Mouse (Mus musculus) embryonic facial prominence, embryonic 14.5 days (tissue): ENCODE measurements around the gene Ces4a. TPM values are rescaled to one million over a fixed set of nuclear protein-coding genes. Genes with fewer than 3 reads are reported as not detected.
"Not testable (repeated sequence)": the region's sequence is repeated elsewhere in the genome, so short reads cannot be mapped to it uniquely, and the experiment has no call there.

Experiments
- ATAC-seq: fragments of 200-750 bp; cut with Nextera tagmentation; 2 replicates; pipeline ENCODE4 v1.8.0; 2017; ENCODE audit warnings: low read depth, moderate number of reproducible peaks, moderate TSS enrichment
- DNase-seq: peaks from one replicate; pipeline ENCODE4 v3.0.0-alpha.2; 2015; ENCODE audit warnings: low spot score
- H3K27ac ChIP-seq: fragments of 300-500 bp; sonication (generic); replicated peaks from 2 replicates; pipeline ENCODE4 v1.5.1; 2014; ENCODE audit warnings: low read depth, mild to moderate bottlenecking, low read length, moderate library complexity
- H3K27me3 ChIP-seq: fragments of 300-500 bp; sonication (generic); replicated peaks from 2 replicates; pipeline ENCODE4 v1.6.1; 2014; ENCODE audit warnings: low read length; ENCODE audit not compliant: control insufficient read depth, insufficient read depth
- H3K36me3 ChIP-seq: fragments of 300-500 bp; sonication (generic); 2 replicates; pipeline ENCODE4 v1.6.1; 2014; ENCODE audit warnings: low read length, mixed read lengths; ENCODE audit not compliant: control insufficient read depth, insufficient read depth
- H3K4me1 ChIP-seq: fragments of 300-500 bp; sonication (generic); 2 replicates; pipeline ENCODE4 v1.6.1; 2014; ENCODE audit warnings: antibody characterized with exemption, low read length; ENCODE audit not compliant: control insufficient read depth, insufficient read depth
- H3K4me2 ChIP-seq: fragments of 300-500 bp; sonication (generic); 2 replicates; pipeline ENCODE4 v1.6.1; 2014; ENCODE audit warnings: low read depth, mild to moderate bottlenecking, low read length, moderate library complexity, mixed read lengths
- H3K4me3 ChIP-seq: fragments of 300-500 bp; sonication (generic); 2 replicates; pipeline ENCODE4 v1.5.1; 2014; ENCODE audit warnings: low read depth, mild to moderate bottlenecking, low read length
- H3K9ac ChIP-seq: fragments of 300-500 bp; sonication (generic); 2 replicates; pipeline ENCODE4 v1.6.1; 2014; ENCODE audit warnings: low read depth, mild to moderate bottlenecking, low read length, moderate library complexity, mixed read lengths
- H3K9me3 ChIP-seq: fragments of 300-500 bp; sonication (generic); 2 replicates; pipeline ENCODE4 v1.6.1; 2016; ENCODE audit warnings: low read length; ENCODE audit not compliant: control insufficient read depth
- WGBS: fragments of 180-500 bp; shearing (Covaris S2); extraction: QIAGEN DNeasy Blood & Tissue Kit; methylation state at CpG from one replicate; pipeline ENCODE4 v1.1.7; 2014; 5-methylcytosine and 5-hydroxymethylcytosine counted together
- polyA plus RNA-seq: library from polyadenylated mRNA; unstranded; fragments of >200 nt; fragmentation: Nextera tagmentation; extraction: Ambion mirVana; gene quantifications from 2 replicates; pipeline ENCODE4 v1.2.1, GENCODE M21; 2014

Ces4a gene
- polyA plus RNA-seq: not detected in 2 replicates

DNA sequence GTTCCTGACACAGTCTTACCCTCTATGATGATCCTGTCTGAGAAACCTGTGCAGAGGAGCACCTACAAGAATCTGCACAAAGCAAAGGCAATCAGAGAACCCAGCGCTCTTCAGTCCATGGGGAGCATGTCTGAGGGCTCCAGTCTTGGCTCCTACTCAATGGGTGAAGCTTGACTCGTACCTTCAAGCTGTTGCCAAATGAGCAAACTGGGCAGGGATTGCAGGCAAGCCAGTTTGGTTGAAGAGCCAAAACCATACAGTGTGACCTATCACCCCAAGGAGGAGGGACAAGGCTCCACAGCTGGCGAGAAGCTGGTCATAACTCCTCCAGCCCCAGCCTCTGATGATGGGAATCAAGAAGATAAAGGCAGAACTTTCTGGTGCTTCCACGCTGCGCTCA lies at the start of gene Ces4a:
TSS of gene Ces4a (plus strand) at position 292 of the 400 bp plus-strand sequence.
- Histone ChIP-seq H3K4me2 (no peak within 1 kb of the TSS), H3K27ac (no peak within 1 kb of the TSS), H3K4me3 (no peak within 1 kb of the TSS), H3K27me3 (no peaks in the 10 kb centered on the region), H3K9ac (no peak within 1 kb of the TSS), H3K4me1 (no peaks in the 10 kb centered on the region), H3K9me3 (no peaks in the 10 kb centered on the region), H3K36me3 (no peaks in the 10 kb centered on the region)
- ATAC-seq (no peak), DNase-seq (no peak)
- 87% methylated on average over 5 of the region's 5 CpGs for WGBS

DNA sequence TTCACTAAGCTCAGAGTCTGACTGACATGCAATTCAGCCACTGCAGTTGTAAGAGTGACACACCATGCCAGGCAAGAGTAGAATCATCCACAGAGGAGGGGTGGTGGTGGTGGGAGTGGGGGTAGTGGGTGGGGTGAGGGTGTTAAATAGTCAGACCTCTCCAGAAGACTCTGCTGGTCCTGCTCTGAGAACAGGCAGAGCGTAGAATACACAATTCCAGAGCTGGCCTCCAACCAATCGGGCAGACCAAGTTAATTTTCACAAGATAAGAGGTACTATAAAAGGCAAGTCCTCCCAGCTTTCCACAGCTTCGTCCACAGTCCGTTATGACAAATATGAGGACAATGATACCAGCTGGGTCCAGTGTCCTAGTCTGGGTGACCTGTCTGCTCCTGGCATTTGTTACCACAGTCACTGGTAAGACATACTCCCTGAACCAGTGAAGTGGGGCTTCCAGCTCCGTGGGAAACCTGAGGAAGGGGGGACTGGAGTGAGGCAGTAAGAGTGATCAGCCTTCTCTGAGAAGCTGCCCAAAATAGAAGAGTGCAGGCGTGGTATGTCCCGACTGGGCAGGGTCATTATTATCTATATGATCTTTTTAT lies 48.0 kb upstream of the Ces4a start, which contains the start of gene Ces3b:
TSS of gene Ces3b (plus strand) at position 305 of the 602 bp plus-strand sequence.
- WGBS: 75% methylated on average over 7 of the region's 7 CpGs
- no peak for ATAC-seq
- no peaks in the 10 kb centered on the region for H3K27me3 ChIP-seq
- H3K9ac ChIP-seq: no peak within 1 kb of the TSS
- H3K4me1 ChIP-seq: no peaks in the 10 kb centered on the region
- H3K9me3 ChIP-seq: no peaks in the 10 kb centered on the region
- DNase-seq: no peak
- no peak within 1 kb of the TSS for H3K4me2 ChIP-seq
- no peak within 1 kb of the TSS for H3K4me3 ChIP-seq
- no peaks in the 10 kb centered on the region for H3K36me3 ChIP-seq
- H3K27ac ChIP-seq: no peak within 1 kb of the TSS

DNA sequence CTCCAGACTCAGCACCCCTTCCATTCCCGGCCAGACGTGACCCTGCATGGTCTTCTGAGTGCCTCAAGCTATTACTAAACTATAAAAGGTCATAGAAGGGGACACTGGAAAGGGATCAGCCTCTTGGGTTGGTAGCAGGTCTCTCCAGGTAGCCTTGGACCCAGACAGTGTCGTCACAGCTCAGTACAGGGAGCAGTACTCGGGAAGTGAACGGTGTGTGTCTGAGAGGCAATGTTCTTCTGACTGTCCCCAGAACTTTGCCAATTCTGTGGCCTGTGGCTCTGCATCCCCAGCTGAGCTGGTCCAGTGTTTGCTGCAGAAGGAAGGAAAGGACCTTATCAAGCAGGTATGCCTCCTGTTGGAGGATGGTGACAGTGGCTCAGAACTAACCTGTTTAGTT lies 43.4 kb upstream of the Ces4a start:
- not testable (repeated sequence) for H3K9ac ChIP-seq, H3K4me2 ChIP-seq, DNase-seq, H3K4me3 ChIP-seq, H3K27me3 ChIP-seq, H3K9me3 ChIP-seq, H3K36me3 ChIP-seq, H3K4me1 ChIP-seq, ATAC-seq, H3K27ac ChIP-seq
- WGBS: 82% methylated on average over 3 of the region's 5 CpGs

DNA sequence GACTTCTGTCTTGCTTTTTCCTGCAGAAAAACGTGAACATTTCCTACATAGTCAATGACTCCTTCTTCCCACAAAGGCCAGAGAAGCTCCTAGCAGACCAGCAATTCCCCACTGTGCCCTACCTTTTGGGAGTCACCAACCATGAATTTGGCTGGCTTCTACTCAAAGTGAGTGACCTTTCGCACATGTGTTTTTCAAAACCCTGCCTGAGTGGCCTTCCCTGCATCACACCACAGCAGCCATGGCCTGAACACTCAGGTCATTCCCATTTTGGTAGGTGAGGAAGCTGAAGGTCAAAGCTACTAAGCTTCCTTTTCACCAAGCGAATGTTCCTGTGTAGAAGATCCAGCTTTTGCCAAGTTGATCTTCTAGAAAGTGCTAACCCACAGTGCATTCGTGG lies 43.0 kb upstream of the Ces4a start:
- Histone ChIP-seq H3K27ac (no peak overlapping the region), H3K9me3 (no peaks in the 10 kb centered on the region), H3K36me3 (no peaks in the 10 kb centered on the region), H3K9ac (no peak overlapping the region), H3K4me3 (no peak overlapping the region), H3K27me3 (no peaks in the 10 kb centered on the region), H3K4me1 (no peaks in the 10 kb centered on the region), H3K4me2 (no peak overlapping the region)
- no peak for ATAC-seq
- no peak for DNase-seq
- WGBS: 70% methylated on average over 4 of the region's 4 CpGs

DNA sequence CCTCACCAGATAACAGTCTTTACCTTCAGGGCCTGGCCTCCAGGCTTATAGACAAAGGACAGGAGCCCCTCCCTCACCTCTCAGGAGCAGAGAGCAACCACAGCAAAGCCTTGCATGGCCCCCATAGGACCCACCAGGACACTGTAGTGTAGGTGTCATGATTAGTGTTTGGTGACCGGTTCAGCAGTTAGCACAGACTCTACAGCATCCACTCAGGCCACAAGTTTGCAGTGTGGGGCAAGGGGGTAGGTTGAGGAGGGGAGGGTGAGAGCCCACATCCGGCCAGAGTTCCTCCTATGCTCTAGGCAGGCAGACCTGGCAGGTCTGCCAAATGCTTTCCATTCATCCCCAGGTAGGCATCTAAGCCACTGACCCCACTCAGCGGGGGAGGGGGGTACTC lies 37.6 kb upstream of the Ces4a start:
- ATAC-seq: no peak
- no peak overlapping the region for H3K9ac ChIP-seq

DNA sequence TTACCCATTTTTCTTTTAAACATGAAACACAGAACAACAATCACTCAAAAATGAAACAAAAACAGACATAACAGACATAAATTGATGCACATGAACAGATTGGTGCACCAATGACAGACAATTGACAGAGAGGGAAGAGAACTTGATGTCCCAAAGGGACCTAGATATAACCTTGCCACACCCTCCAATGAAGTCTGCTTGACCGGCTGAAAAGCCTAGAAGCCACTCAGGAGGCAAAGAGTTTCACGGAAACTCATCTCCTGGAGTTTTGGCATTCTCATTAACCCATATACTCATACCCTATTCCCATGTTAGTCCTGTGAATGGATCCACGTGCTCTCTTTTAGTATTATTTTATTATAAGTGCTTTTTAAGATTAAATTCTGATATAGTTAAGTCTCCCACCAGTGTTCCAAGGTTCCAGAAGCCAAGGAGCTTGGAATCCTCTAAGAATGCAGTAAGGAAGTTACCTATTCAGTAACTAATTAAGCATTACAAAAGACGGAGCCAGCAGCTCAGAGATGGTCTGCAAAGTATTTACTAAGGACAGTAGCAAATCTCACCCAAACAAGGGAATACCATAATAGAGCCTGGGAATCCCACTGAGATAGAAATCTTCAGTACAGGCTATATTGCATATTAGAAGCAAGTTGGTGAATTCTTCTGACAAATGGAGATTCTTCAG lies 29.4 kb upstream of the Ces4a start:
- H3K27me3 ChIP-seq, H3K4me2 ChIP-seq, H3K4me3 ChIP-seq, H3K4me1 ChIP-seq, H3K36me3 ChIP-seq, H3K27ac ChIP-seq, DNase-seq, H3K9me3 ChIP-seq, H3K9ac ChIP-seq, ATAC-seq: not testable (repeated sequence)
- WGBS: 73% methylated on average over 4 of the region's 4 CpGs

More for the DNA sequence above, 37.6 kb upstream of the Ces4a start:
- Histone ChIP-seq H3K27ac (no peak overlapping the region), H3K9me3 (no peaks in the 10 kb centered on the region), H3K27me3 (no peaks in the 10 kb centered on the region), H3K4me2 (no peak overlapping the region), H3K4me3 (no peak overlapping the region), H3K4me1 (no peaks in the 10 kb centered on the region), H3K36me3 (no peaks in the 10 kb centered on the region)
- WGBS: 100% methylated on average over 1 of the region's 3 CpGs
- no peak for DNase-seq

DNA sequence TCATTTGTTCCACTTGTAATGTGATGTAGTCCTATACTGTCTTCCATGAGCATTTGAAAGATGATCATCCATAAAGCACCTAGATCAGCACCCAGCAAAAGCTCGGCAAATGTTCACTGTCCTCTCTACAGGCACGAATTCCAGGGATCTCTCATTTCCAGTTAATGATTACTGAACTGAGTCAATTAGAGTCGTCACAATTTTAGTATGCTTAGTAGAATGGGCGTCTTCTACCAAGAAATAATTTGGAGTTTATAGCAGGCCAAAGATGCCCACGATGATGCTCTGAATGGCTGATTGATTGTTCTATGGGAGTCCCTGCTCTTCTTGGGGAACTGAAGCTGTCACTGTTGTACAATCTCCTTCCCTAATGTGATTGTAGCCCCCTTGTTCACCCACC lies 27.9 kb upstream of the Ces4a start:
- not testable (repeated sequence) for H3K27me3 ChIP-seq, ATAC-seq, H3K36me3 ChIP-seq, H3K4me2 ChIP-seq, H3K9ac ChIP-seq, H3K27ac ChIP-seq, DNase-seq, H3K4me1 ChIP-seq, H3K4me3 ChIP-seq, H3K9me3 ChIP-seq
- 79% methylated on average over 5 of the region's 5 CpGs for WGBS

DNA sequence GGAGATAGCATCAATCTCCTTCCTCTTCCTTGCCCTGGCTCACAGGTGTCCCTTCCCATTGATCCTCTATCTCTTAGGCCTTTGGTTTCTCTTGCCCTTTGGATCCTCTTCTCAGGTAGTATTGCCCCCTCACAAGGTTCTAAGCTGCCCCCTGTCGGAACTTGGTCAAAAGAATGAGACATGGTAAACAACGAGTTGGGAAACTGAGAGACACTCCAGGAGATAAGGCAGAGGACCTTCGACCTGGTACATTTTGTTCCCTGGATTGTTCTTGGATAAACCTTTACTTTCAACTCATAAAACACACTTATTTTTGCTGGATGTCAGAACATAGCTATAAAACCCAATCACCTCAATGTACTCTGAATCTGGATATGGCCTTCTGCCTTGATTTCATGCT lies 27.4 kb upstream of the Ces4a start:
- Histone ChIP-seq H3K27me3 (no peaks in the 10 kb centered on the region), H3K4me3 (no peak overlapping the region), H3K9ac (no peak overlapping the region), H3K9me3 (no peaks in the 10 kb centered on the region), H3K4me2 (no peak overlapping the region), H3K27ac (no peak overlapping the region), H3K36me3 (no peaks in the 10 kb centered on the region), H3K4me1 (no peaks in the 10 kb centered on the region)
- no peak for DNase-seq
- 86% methylated on average over 3 of the region's 3 CpGs for WGBS
- no peak for ATAC-seq

DNA sequence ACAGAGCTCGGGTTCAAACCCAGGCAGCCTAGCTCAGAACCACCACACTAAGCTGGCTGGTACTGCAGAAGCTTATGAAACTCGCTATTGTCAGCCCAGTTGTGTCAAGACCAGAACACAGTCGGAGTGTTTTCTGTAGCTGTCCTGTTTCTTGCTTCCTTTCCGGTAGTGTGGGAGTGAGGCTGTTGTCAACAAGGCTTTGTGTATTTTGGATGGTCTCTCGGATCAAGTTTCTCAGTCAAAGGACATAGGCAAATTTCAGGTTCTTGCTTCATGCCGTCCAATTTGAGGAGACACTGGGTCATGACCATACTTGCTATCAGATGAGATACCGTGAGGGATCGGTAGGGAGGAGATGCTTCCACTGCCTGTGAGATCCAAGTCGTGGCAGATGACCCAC lies 1.7 kb upstream of the Ces4a start:
- no peak for ATAC-seq
- Histone ChIP-seq H3K4me1 (no peaks in the 10 kb centered on the region), H3K36me3 (no peaks in the 10 kb centered on the region), H3K4me2 (no peak overlapping the region), H3K4me3 (no peak overlapping the region), H3K27me3 (no peaks in the 10 kb centered on the region), H3K27ac (no peak overlapping the region), H3K9me3 (no peaks in the 10 kb centered on the region), H3K9ac (no peak overlapping the region)
- 81% methylated on average over 9 of the region's 9 CpGs for WGBS
- DNase-seq: no peak
